Mouse (Mus musculus) limb, embryonic 14.5 days (tissue): ENCODE data around the gene Ap2b1. TPM values are rescaled to one million over a fixed set of nuclear protein-coding genes. Genes with fewer than 3 reads are reported as not detected.

ENCODE experiments used
- ATAC-seq: fragments of 200-750 bp; cut with Nextera tagmentation; 2 replicates; pipeline ENCODE4 v1.8.0; 2017; ENCODE audit warnings: low read depth, moderate number of reproducible peaks, moderate TSS enrichment; ENCODE audit not compliant: low FRiP score
- DNase-seq: peaks from one replicate; pipeline ENCODE4 v3.0.0-alpha.2; 2015; ENCODE audit warnings: low spot score
- H3K27ac ChIP-seq: fragments of 300-500 bp; sonication (generic); replicated peaks from 2 replicates; pipeline ENCODE4 v1.5.1; 2014; ENCODE audit warnings: low read depth, mild to moderate bottlenecking, low read length, moderate library complexity, mixed read lengths
- H3K27me3 ChIP-seq: fragments of 300-500 bp; sonication (generic); 2 replicates; pipeline ENCODE4 v1.6.1; 2014; ENCODE audit warnings: low read length, mixed read lengths; ENCODE audit not compliant: control insufficient read depth, insufficient read depth
- H3K36me3 ChIP-seq: fragments of 300-500 bp; sonication (generic); 2 replicates; pipeline ENCODE4 v1.6.1; 2014; ENCODE audit warnings: mild to moderate bottlenecking, low read length, moderate library complexity, mixed read lengths; ENCODE audit not compliant: control insufficient read depth, insufficient read depth
- H3K4me1 ChIP-seq: fragments of 300-500 bp; sonication (generic); 2 replicates; pipeline ENCODE4 v1.6.1; 2014; ENCODE audit warnings: antibody characterized with exemption, low read length, mixed read lengths; ENCODE audit not compliant: control insufficient read depth, insufficient read depth
- H3K4me2 ChIP-seq: fragments of 300-500 bp; sonication (generic); replicated peaks from 2 replicates; pipeline ENCODE4 v1.6.1; 2014; ENCODE audit warnings: low read depth, mild to moderate bottlenecking, low read length, moderate library complexity; ENCODE audit not compliant: severe bottlenecking
- H3K4me3 ChIP-seq: fragments of 300-500 bp; sonication (generic); replicated peaks from 2 replicates; pipeline ENCODE4 v1.5.1; 2014; ENCODE audit warnings: low read length
- H3K9ac ChIP-seq: fragments of 300-500 bp; sonication (generic); 2 replicates; pipeline ENCODE4 v1.6.1; 2014; ENCODE audit warnings: mild to moderate bottlenecking, low read depth, low read length, moderate library complexity; ENCODE audit not compliant: severe bottlenecking
- H3K9me3 ChIP-seq: fragments of 300-500 bp; sonication (generic); 2 replicates; pipeline ENCODE4 v1.6.1; 2016; ENCODE audit warnings: low read length; ENCODE audit not compliant: control insufficient read depth
- POLR2A ChIP-seq: fragments of 200-500 bp; IDR thresholded peaks from 2 replicates; pipeline ENCODE4 v1.8.0; 2012; ENCODE audit warnings: inconsistent platforms, mild to moderate bottlenecking, moderate library complexity, borderline replicate concordance; ENCODE audit not compliant: insufficient read depth, insufficient read length; ENCODE audit errors: extremely low read depth
- WGBS: fragments of 180-500 bp; shearing (Covaris S2); extraction: QIAGEN DNeasy Blood & Tissue Kit; methylation state at CpG from one replicate; pipeline ENCODE4 v1.1.7; 2014; 5-methylcytosine and 5-hydroxymethylcytosine counted together
- polyA plus RNA-seq, 2 experiments: library from polyadenylated mRNA; depleted of rRNA in 1 of 2; stranded (reverse) in 1 of 2; unstranded in 1 of 2; fragments of >200 nt; fragmentation: Nextera tagmentation in 1 of 2; extraction: Ambion mirVana in 1 of 2; gene quantifications; 2 replicates each; pipeline versions ENCODE4 v1.2.1 to v1.2.3; 2012 to 2014

Ap2b1 gene
- polyA plus RNA-seq, 2 experiments: 49.6 to 62.4 TPM

- no peak for DNase-seq
These were observed 96.1 kb downstream of the Ap2b1 start for GRCm38 (mm10) chr11:83394802-83395439.

GRCm38 (mm10) chr11:83397626-83398025 lies 98.8 kb downstream of the Ap2b1 start:
- Histone ChIP-seq H3K4me2 (no peak overlapping the region), H3K27ac (no peak overlapping the region), H3K4me1 (no peaks in the 10 kb centered on the region), H3K4me3 (no peak overlapping the region), H3K36me3 (peaks cover 54% of the 10 kb centered on the region), H3K9me3 (no peaks in the 10 kb centered on the region), H3K9ac (no peak overlapping the region), H3K27me3 (no peaks in the 10 kb centered on the region)
- 91% methylated on average over 7 of the region's 7 CpGs for WGBS
- no peak for DNase-seq
- no peak for TF ChIP-seq POLR2A
- no peak for ATAC-seq

More at GRCm38 (mm10) chr11:83394802-83395439, 96.1 kb downstream of the Ap2b1 start:
- 47% methylated on average over 6 of the region's 6 CpGs for WGBS
- peaks cover 68% of the 10 kb centered on the region for H3K36me3 ChIP-seq
- no peaks in the 10 kb centered on the region for H3K4me1 ChIP-seq
- ATAC-seq: no peak
- H3K27ac ChIP-seq: no peak overlapping the region
- H3K4me3 ChIP-seq: no peak overlapping the region
- H3K9ac ChIP-seq: no peak overlapping the region
- TF ChIP-seq POLR2A: no peak
- H3K4me2 ChIP-seq: no peak overlapping the region
- H3K9me3 ChIP-seq: no peaks in the 10 kb centered on the region
- H3K27me3 ChIP-seq: no peaks in the 10 kb centered on the region

- Histone ChIP-seq H3K9me3 (no peaks in the 10 kb centered on the region), H3K4me3 (no peak overlapping the region), H3K27me3 (no peaks in the 10 kb centered on the region), H3K27ac (no peak overlapping the region), H3K36me3 (peaks cover 57% of the 10 kb centered on the region), H3K4me2 (no peak overlapping the region), H3K9ac (no peak overlapping the region), H3K4me1 (no peaks in the 10 kb centered on the region)
- no peak for TF ChIP-seq POLR2A
- no peak for ATAC-seq
- DNase-seq: no peak
- WGBS: 76% methylated on average over 5 of the region's 5 CpGs
These were observed 99.9 kb downstream of the Ap2b1 start for GRCm38 (mm10) chr11:83398724-83399123.

GRCm38 (mm10) chr11:83403787-83404186 lies 105.0 kb downstream of the Ap2b1 start:
- Histone ChIP-seq H3K9me3 (no peaks in the 10 kb centered on the region), H3K9ac (no peak overlapping the region), H3K4me2 (no peak overlapping the region), H3K4me3 (no peak overlapping the region), H3K27me3 (no peaks in the 10 kb centered on the region), H3K36me3 (peaks cover 30% of the 10 kb centered on the region), H3K27ac (no peak overlapping the region), H3K4me1 (no peaks in the 10 kb centered on the region)
- DNase-seq: no peak
- 83% methylated on average over 7 of the region's 7 CpGs for WGBS
- no peak for TF ChIP-seq POLR2A
- ATAC-seq: no peak

GRCm38 (mm10) chr11:83406391-83406790 lies 107.6 kb downstream of the Ap2b1 start:
- Histone ChIP-seq H3K9ac (no peak overlapping the region), H3K4me3 (no peak overlapping the region), H3K9me3 (no peaks in the 10 kb centered on the region), H3K27ac (no peak overlapping the region), H3K4me1 (0 out of 2 replicates have a peak, but pooled peaks cover 9% of the 10 kb centered on the region), H3K36me3 (peaks cover 19% of the 10 kb centered on the region), H3K4me2 (no peak overlapping the region), H3K27me3 (no peaks in the 10 kb centered on the region)
- ATAC-seq (no peak), DNase-seq (no peak)
- WGBS: 65% methylated on average over 3 of the region's 3 CpGs
- TF ChIP-seq POLR2A: no peak

GRCm38 (mm10) chr11:83408242-83408641 lies 109.4 kb downstream of the Ap2b1 start:
- no peak for TF ChIP-seq POLR2A
- 32% methylated on average over 8 of the region's 8 CpGs for WGBS
- H3K27me3 ChIP-seq: no peaks in the 10 kb centered on the region
- H3K4me2 ChIP-seq: no peak overlapping the region
- no peak for ATAC-seq
- H3K9ac ChIP-seq: no peak overlapping the region
- DNase-seq: no peak
- peaks cover 5% of the 10 kb centered on the region for H3K36me3 ChIP-seq
- no peak overlapping the region for H3K4me3 ChIP-seq
- no peak overlapping the region for H3K27ac ChIP-seq
- no peaks in the 10 kb centered on the region for H3K9me3 ChIP-seq
- H3K4me1 ChIP-seq: 0 out of 2 replicates have a peak, but pooled peaks cover 9% of the 10 kb centered on the region
